Mouse (Mus musculus) layer of hippocampus, postnatal 36 days (tissue): ENCODE data around the gene Ankrd63. TPM values are rescaled to one million over a fixed set of nuclear protein-coding genes. Genes with fewer than 3 reads are reported as not detected.

ENCODE experiments used
- DNase-seq, 2 experiments: peaks; one replicate each; pipeline ENCODE4 v3.0.0; 2022
- total RNA-seq, 2 experiments: library from RNA; stranded (reverse); gene quantifications; 2 replicates each; pipeline ENCODE4 v1.2.3; 2021

Gene Ankrd63
- total RNA-seq, result 10 to 100 TPM; 14.6 to 16.9 TPM

DNA sequence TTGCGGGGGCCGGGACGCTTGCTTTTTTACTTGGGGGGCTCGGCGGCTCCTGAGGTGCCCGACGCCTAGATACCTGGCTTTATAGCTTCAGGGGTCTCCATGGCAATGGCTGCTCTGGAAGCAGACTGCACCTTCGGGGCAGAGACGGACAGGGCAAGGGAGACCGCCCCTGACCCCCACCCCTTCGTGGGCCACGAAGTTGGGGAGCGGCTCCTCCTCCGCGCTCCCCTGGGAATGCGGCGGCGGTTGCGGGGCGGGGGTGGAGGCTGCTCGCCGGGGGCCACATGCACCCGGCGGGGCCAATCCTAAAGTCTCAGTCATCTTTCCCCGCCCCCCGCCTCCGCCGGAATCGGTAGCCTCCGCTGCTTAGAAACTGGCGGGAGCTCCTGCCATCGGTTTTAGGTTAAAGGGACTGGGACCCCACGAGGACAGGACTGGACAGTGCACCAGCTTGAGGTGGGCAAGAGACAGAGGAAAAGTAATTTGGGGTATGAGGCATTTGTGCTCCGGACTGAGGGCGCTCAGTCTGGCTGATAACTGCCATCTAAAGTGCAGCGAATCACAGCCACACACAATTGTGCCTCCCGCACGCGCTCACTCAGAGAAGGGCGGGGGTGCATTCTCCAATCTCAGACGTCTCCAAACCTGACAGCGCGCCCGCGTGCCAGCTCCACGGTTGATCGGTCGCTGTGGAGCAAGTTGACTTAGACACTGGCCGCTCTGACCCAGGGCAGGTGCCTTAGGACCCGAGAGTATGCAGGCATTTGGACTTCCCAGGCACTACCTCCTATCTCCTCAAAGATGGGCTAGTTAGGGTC, at the start of gene Ankrd63:
Gene Ankrd63 (minus strand): TSS at position 51 of the 818 bp plus-strand sequence.
- DNase-seq, result no peak

DNA sequence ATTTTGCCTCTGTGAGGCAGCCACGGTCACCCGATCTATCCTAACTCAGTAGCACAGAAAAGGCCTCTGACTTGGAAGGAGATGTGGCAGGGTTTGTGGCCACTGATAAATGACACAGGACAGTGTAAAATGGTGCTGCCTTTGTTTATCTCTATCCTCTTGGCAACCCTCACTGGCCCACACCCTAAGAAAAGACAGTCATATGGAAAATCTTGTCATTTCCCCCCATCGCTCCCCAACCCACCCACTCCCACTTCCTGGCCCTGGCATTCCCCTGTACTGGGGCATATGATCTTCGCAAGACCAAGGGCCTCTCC, 49.0 kb upstream of the Ankrd63 start:
- DNase-seq, result no peak

DNA sequence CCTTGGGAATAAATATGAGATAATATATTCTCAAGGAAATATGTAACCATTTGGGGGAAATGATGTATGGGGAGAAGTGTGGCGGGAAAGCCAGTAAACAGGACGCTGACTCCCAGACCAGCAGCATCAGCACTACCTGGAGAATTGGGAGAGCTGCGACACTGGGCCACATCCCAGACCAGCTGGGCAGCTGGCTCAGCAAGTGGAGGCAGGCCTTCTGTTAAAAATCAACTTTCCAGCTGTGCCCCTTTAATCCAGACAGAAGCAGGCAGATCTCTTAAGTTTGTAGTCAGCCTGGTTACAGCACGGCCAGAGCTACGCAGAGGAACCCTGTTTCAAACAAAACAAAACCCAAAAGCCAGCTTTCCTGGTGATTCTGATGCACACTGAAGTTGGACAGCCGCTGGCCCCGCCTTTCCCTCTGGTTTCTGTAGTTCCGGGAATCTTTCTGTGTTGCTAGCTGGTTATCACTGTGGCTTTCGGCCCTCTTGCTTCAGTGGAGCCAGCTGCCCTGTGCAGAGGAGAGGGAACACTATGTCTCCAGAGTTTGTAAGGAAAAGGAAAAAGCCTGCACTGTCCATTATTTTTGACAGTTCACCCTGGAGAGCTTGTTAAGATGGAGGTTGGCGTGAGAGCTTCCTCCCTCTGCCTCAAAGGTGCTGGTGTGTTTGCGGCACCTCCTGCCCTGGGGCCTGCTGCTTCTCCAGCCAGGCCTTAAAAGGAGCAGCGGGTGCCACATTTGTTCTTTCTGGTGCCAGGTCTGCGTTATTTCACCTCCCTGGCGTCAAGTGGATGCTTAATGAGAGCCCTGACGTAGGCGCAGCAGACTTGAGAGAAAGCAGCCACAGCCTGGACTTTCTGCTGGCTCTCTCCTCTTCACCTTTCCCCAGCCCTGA, 48.4 kb upstream of the Ankrd63 start:
- no peak for DNase-seq

DNA sequence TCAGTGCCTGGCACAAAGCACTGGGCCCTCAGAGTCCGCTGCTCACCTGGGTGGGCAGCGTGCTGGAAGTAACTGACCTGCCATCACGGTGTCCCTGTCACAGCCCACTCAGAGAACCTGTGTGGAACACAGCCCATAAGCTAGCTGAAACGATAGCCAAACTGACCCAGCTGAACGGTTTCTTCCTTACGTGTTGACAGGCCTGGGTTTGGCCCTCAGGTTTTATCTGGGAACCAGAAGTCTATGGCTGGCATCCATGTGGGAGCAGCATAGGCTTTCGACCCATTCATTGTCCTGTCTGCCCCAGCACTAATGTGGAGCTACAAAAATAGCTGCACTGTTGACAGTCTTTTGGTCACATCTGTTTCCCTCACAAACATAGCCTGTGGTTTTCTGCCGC, 46.7 kb upstream of the Ankrd63 start:
- no peak for DNase-seq

DNA sequence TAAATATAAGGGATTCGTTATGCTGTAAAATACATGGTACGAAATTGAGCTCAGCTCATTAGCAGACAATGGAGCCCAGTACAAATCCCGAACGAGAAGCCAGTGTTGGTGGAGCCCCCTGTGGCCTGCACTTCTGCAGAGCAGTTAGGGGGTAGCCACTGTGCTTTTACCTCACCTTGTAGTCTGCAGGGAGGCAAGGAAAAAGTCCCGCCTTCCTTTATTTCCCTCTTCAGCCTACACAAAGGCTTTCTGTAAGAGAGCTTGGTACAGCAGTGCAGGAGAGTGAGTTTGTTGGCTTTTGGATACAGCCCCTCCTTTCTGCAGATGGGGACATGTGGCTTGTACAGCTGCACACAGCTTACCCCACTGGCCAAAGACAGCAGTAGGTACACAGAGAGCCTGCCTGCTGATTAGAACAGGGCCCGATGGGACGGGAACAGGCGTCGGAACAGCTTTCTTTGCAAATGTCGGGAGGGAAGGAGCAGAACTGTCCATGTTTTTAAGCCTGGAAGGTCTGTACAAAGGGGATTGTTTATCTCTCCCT, 45.6 kb upstream of the Ankrd63 start:
- no peak for DNase-seq

DNA sequence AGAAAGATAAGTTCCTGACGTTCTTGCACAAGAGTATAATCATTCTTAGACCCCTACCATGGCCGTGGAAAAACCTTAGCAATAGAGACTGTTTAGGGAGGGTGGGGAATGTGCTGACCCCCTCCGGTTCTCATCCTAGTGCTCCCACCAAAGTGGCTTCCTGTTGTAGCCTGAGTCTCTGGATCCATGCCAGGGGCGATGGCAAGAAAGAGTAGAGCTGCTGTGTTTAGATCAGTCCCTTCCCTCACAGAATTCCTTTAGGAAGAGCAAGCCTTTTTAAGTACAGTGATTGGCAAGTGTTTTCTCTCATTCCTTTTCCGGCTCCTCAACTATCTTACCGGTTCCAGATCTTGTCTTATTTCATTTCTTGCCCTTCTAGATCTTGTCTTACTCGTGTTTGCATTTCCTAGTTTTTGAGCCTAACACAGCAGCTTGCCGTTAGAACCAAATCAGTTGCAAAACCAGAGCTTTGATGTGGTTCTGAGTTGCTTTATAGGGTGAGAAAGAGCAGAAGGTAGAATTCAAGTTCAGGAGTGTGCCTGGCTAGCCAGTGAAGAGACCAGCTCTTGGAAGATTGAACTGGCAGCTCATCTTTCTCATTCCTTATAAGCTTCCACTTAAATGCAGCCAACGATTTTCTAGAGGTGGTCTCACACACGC, 43.7 kb upstream of the Ankrd63 start:
- DNase-seq, result no peak

DNA sequence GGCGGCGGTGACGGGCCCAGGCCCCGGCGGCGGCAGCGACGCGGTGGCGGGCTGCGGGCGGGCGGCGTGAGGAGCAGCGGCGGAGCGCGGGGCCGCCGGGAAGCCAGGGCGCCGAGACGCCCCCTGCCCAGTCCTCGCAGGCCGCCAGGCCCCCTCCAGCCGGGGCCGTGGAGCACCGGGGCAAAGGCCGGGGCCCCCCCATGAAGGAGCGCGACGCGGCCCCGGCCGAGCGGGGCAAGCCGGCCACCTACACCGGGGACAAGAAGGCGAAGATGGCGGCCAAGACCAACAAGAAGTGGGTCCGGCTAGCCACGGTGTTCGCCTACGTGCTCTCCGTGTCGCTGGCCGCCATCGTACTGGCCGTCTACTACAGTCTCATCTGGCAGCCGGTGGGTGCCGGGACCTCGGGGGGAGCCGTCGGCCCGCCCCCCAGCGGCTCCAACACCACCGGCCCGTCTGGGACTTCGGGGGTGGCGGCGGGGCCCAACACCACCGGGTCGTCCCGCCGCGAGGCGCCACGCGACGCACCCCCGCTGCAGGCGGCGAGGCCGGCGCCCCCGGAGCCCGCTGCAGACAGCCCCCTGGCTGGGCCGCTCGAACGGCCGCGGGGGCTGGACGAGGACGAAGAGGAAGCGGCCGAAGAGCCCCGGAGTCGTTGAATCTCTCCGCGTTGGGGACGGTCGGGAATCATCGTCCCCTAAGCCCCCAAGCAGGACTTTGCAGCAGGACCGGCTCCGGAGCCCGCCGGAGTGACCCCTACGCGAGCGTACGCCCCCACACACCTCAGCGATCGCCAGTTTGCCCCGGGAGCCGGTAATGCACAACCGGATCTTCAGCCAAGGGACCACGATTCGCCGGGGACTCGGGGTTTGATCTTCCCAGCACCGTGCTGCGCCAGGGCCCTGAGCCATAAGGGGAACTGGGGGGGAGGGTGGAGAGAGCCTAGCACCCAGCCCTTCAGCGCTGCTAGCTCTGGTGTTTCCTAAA, 42.4 kb upstream of the Ankrd63 start:
- DNase-seq, result peak in 1 of 2 experiments; percentile 30

DNA sequence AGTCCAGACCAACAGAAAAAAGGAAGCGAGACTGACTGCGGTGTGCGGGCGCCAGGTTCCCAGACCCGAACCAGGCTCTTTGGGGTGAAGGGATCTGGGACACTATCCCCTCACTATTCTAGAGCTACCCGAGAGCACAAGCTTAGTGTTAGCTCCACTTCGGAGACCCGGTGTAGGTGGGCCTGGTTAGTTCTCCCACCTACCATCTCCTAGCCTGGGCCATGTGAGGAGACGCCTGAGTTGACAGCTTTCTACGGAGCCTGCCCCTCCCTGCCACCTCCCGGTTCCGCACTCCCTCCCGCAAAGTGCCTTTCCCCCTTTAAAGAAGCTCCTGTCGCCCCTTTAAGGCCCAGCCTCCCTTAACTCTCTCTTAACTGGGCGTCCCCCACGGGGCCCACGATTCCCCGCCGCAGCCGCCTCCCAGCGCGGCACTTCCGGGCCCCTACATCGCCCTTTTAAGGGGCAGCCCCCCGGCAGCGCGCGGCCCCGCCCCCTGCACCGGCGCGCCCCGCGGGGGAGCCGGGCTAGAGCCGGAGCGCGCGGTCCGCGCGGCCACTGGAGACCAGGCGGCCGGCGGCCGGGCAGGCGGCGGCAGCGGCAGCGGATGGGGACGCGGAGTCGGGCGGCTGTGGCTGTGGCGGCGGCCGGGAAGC, 41.6 kb upstream of the Ankrd63 start, which contains the start of gene Inafm2:
Gene Inafm2 (plus strand): TSS at position 527 of the 653 bp plus-strand sequence.
- DNase-seq, result peak; percentile 92 to 94

DNA sequence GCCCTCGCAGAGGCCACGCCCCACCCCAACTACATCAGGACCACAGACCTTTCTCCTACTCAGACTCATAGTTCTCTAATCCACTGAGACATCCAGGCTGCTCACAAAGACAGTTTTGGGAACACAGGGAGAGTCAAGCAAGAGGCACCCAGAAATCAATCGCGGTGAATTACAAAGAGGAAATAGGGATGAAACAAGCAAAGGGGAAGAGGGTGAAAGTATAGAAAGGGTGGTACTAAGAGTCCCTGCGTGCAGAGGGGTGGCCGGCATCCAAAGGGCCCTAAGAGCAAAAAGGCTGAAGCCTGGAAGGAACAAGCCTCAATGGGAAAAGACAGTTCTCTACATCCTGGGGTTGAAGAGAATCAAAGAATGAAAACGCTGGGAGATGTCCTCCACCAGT, 40.9 kb upstream of the Ankrd63 start:
- peak in 1 of 2 experiments; percentile 1 for DNase-seq

DNA sequence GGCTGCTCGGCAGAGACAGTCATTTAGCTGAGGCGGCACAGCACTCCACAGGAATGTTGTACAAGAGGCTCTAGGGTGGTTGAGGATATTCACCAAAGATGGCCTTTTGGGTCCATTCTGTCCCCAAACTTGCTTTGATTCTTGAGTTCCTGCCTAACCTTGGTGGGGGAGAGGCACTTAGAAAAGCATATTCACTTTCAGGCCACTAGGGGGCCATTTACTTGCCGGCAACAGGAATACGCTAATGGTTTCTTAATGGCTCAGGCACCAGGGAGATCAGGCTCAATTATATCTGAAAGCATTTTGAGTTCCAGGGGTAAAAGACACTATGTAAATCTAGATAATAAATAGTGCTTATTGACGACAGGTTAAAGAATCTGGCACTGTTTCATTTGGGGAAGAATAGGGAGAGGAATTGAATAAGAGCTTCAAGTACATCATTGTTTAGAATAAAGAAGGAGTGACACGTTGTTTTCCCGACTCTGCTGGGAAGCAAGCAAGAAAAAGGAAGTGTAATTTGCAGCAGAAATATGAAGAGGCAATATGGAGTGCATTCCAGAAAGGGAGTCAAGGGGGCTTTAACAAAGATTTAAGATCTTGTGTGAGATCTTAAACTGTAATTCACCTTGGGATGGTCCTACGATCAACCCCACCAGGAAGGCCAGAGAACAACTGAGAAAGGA, 39.6 kb upstream of the Ankrd63 start:
- peak in 1 of 2 experiments; percentile 11 for DNase-seq

DNA sequence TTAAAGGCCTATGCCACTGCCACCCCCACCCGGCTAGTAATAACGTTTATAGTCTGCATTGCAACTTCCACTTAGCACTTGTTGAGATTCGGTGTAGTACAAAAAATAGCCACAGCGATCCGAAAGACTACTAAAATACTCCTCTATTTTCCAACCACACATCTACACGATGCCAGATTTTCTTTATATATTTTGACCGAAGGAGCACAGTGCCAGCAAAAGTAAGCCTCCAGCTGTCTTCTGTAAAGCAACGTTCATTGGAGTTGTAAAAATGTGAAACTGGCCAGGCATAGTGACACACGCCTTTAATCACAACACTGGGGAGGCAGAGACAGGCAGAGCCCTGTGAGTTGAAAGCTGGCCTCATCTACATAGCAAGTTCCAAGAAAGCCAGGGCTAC, 37.4 kb upstream of the Ankrd63 start:
- DNase-seq, result no peak

DNA sequence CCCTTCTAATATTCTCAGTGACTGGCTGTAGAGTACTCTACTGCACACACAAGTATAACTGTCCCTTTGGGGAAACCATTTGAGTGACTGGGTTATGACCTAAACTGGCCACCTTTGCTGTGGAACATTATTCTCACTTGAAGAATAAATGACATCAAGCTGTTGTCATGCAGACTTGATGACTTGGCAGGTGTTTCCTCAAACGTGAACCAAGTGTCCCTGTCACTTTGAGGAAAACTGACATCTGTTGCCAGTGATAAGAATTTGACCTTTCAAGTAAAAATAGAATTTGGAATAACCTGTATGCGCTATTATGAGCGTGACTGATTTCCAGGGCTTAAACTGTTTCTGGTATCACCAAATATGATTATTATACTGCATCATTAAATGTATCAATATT, 36.6 kb upstream of the Ankrd63 start:
- no peak for DNase-seq

DNA sequence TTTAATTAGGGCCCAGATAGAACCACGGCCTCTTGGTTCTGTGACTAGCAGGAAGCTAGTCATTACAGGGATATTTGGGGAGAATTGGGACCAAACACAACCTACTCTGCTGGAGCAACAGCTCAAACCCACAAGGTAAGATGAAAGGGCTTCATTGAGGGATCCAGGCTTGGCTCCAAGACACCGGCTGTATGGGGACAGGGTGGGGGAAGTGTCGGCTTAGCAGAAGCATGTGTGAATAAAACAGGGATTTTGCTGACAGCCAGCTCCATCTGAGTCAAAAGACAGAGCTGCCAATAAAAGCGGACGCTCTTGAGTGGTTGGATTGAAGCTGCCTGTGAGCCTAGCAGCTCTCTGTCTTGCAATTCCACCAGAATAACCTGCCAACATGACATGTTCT, 29.6 kb upstream of the Ankrd63 start:
- peak; percentile 64 to 67 for DNase-seq

DNA sequence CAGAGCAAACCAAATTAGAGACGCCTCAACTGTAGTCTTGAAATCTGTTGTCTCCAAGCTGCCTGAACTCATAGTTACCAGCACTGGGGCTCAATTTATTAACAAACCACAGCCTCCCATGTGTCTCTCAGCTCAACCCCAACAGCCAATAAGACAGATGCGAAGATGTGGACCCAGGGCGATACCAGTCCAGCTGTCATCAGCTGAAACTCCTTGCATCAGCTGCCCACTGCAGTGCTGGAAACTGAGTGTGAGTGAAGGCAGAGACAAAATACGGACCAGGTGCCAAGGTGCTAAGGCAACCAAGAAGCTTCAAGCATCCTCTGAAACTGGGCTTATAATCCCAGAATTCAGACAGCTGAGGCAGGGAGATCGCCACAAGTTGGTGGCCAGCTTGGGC, 28.2 kb upstream of the Ankrd63 start:
- DNase-seq, result no peak

DNA sequence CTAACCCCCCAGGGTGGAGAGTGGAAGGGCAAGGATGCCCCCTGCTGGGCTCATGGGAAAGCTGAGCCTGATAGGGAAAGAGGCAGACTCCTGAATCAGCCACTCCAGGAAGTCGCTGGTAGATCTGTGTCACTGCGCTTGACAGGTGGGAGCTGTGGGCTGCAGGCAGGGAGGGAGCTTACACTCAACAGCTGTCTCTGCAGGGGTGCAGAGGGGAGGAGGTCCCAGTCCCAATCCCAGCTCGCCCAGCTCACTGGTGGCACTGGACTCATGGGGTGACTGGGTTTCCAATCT, 26.8 kb upstream of the Ankrd63 start:
- peak; percentile 68 to 74 for DNase-seq

DNA sequence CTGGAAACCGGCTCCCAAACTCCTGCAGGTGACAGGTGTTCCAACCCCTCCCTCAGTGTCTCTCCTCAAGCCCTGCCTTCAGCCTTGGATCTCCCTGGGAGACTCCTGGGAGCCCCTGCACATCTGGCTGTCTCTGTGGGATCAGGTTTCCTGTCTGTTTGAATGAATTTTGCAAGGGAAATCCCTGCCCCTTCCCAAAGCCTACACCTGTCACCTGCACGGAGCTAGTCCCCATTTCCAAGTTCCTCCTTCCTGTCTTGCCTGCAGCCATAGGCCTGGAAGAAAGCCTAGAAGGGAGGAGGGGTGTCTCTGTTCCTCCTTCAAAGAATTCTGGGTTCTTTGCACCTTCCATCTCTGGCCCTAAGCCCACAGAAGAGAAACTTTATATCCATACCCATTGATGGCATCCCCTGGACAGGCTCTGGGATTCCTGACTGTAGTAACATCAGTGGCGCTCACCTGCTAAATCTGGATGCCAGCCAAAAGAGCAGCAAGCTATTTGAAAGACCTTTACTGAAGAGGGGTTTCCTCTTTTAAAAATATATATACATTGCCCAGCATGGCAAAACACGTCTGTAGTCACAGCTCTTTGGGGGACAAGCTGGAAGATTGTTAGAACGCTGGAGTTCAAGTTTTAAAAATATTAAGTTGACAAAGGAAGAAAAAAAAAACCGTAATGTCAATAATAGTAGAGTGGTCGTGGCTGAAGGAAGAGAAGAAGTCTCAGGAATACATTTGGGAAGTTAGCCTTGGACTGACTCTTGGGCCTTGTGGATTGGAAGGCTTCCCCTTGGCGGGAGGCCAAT, 26.3 kb upstream of the Ankrd63 start:
- DNase-seq, result no peak

DNA sequence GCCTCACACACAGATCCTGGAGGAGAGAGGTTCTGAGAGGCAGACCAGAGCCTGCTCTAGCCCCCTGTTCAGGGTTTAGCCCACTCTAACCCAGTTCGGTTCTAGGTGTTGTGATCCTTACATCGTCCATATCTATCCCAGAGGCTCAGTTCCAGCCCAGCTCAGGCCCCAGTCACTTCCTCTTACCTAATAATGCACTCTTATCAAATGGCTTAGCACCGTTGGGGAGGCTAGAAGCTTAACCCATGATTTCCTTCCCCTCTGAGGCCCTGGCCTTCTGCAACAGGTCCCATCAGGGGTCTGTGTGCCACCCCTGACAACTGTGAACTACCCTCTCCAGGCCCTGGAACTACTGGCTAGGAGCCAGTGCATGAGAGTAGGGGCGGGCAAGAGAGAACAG, 25.4 kb upstream of the Ankrd63 start:
- DNase-seq, result no peak

DNA sequence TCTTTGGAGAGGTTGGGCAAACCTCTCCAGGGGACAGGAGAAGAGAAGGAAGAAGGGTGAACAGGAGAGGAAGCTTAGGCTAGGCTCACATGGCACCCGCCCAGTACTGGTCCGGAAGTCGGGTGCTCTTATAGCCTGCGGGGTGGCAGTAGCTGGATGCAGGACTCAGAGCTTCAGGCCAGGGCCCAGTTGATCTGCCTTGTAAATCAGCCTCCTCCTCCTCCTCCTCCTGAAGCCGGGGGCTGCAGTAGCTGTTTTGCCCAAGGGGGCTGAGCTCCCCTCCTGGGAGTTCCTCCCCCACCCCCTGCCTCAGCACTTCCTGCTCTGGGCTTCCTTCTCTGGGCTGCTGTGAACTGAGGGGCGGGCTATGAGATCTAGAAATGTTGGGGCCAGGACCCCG, 24.6 kb upstream of the Ankrd63 start, which contains the start of gene Plcb2:
Gene Plcb2 (minus strand): TSS at position 102 of the 400 bp plus-strand sequence.
- DNase-seq, result no peak

DNA sequence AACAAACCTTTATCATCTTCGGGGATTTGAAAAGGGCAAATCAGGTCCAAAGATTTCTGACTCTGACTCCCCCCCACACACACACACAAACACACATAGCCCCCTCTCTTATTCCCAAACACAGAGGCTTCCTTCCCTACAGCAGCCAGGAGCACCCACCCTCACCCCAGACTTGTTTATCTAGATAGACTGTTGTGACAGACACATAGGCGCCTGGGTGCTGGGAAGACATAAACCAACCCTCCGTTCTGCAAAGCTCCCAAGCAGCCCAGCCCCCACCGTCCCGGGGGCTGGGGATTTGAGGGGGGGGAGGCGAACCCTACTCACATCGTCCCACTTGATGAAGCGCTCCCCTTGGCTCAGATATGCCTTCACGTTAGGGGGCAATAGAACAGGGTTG, 24.1 kb upstream of the Ankrd63 start:
- DNase-seq, result peak in 1 of 2 experiments; percentile 0

DNA sequence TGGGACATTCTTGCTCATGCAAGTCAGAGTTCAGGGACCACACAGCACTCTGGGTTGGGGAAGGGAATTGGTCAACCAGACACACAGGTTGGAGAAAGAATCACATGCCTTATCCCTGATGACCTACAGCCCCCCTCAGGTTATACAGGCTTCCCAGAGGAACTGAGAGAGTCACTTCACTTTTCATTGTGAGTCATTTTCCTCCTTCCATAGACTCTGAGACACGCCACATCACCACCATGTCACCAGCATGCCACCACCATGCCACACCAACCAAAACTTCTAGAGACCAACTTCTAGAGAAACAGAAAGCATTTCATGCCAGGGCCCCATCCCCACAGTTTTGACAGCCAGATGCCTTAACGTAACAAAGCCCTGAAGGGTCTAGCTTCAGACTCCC, 23.1 kb upstream of the Ankrd63 start:
- DNase-seq, result peak in 1 of 2 experiments; percentile 0
